Mouse (Mus musculus): ENCODE measurements around the gene Mindy1. TPM values are rescaled to one million over a fixed set of nuclear protein-coding genes. Genes with fewer than 3 reads are reported as not detected.

Gene Mindy1
- total RNA-seq, 1 experiment, result 48.8 TPM

DNA sequence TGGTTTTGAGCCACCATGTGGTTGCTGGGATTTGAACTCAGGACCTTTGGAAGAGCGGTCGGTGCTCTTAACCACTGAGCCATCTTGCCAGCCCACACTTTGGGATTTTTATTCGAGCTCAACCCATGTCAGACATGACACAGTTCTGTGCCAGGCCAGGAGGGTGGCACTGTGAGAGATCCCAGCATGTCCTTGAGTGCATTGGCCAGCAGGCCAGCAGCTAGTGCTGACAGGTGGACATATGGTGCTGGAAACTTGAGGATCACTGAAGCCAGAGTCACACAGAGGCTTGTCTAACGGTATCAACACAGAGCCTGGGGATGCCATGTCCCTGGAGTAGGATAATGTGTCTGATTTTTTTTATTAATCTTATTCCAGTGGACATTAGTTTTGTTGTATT, 8.3 kb downstream of the Mindy1 start:
- H3K4me3 ChIP-seq (ENCODE audit: insufficient read depth in 1 of 2, low read depth in 1 of 2, low read length in 2 of 2, poor library complexity in 1 of 2, severe bottlenecking in 1 of 2), result no peak overlapping the region; a peak in 1 of 4 replicates
- H3K4me1 ChIP-seq (ENCODE audit: control insufficient read depth in 2 of 2, insufficient read depth in 2 of 2, low read length in 2 of 2, poor library complexity in 1 of 2), result peaks cover 2 to 28% of the 10 kb centered on the region in 2 experiments; a peak in 2 of 4 replicates
- no peak overlapping the region for H3K9ac ChIP-seq (ENCODE audit: insufficient read depth, low read depth, low read length, poor library complexity, severe bottlenecking)
- in situ Hi-C loops (cut with MboI; ENCODE audit: low sequenced_read_pairs in 2 of 2, unreplicated experiment in 2 of 2), result no loop called here
- H3K27ac ChIP-seq (ENCODE audit: insufficient read depth, low read depth, low read length, poor library complexity, severe bottlenecking), result no peak overlapping the region; the same call in 1 of the 2 replicates
- peaks cover 28% of the 10 kb centered on the region for H3K36me3 ChIP-seq (ENCODE audit: control insufficient read depth, insufficient read depth, low read length, poor library complexity, severe bottlenecking)
- no peak for DNase-seq (ENCODE audit: low read depth, low spot score)
- no peak for TF ChIP-seq HCFC1 (IDR thresholded peaks at IDR 0.05; ENCODE audit: borderline replicate concordance, insufficient read depth, low read length)
- no peaks in the 10 kb centered on the region for H3K9me3 ChIP-seq (ENCODE audit: control insufficient read depth, insufficient read depth, low read depth, low read length)

DNA sequence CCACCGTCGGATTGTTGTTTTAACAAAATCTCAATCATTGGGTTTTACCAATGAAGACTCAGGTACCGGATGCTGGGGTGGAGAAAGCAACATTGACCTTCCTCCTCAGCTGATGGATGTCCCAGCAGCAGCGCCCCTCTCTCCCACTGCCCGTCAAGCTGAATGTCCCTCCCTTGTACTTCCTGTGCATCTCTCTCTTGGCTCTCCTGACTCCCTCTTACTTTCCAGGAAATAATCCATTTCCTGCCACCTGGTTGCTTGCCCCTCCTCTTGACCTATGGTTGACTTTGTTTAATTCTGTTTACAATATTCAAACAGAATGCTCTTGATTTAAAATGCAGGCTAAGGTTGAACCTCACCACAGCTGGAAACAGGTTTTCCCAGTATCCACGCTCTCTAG, 9.0 kb downstream of the Mindy1 start:
- Histone ChIP-seq H3K36me3 (ENCODE audit: control insufficient read depth, insufficient read depth, low read length, poor library complexity, severe bottlenecking) (peaks cover 34% of the 10 kb centered on the region), H3K4me1 (ENCODE audit: control insufficient read depth in 2 of 2, insufficient read depth in 2 of 2, low read length in 2 of 2, poor library complexity in 1 of 2) (peaks cover 2 to 33% of the 10 kb centered on the region in 2 experiments; a peak in 2 of 4 replicates), H3K9ac (ENCODE audit: insufficient read depth, low read depth, low read length, poor library complexity, severe bottlenecking) (peak overlapping the region; percentile 8; the same call in 1 of the 2 replicates), H3K9me3 (ENCODE audit: control insufficient read depth, insufficient read depth, low read depth, low read length) (no peaks in the 10 kb centered on the region), H3K4me3 (ENCODE audit: insufficient read depth in 1 of 2, low read depth in 1 of 2, low read length in 2 of 2, poor library complexity in 1 of 2, severe bottlenecking in 1 of 2) (peak overlapping the region in 1 of 2 experiments; percentile 20; a peak in 2 of 4 replicates), H3K27ac (ENCODE audit: insufficient read depth, low read depth, low read length, poor library complexity, severe bottlenecking) (peak overlapping the region; percentile 76)
- in situ Hi-C loops (cut with MboI; ENCODE audit: low sequenced_read_pairs in 2 of 2, unreplicated experiment in 2 of 2), result no loop called here
- TF ChIP-seq ZNF384 (IDR thresholded peaks at IDR 0.05; ENCODE audit: low read depth, low read length) (no peak), HCFC1 (IDR thresholded peaks at IDR 0.05; ENCODE audit: borderline replicate concordance, insufficient read depth, low read length) (no peak), ZC3H11A (IDR thresholded peaks at IDR 0.05; ENCODE audit: borderline replicate concordance, low read depth, low read length) (no peak), MAFK (IDR thresholded peaks at IDR 0.05; ENCODE audit: insufficient read depth, low read depth, low read length) (no peak), CHD2 (IDR thresholded peaks at IDR 0.05; ENCODE audit: low read depth, low read length) (no peak)
- DNase-seq (ENCODE audit: low read depth, low spot score), result no peak

DNA sequence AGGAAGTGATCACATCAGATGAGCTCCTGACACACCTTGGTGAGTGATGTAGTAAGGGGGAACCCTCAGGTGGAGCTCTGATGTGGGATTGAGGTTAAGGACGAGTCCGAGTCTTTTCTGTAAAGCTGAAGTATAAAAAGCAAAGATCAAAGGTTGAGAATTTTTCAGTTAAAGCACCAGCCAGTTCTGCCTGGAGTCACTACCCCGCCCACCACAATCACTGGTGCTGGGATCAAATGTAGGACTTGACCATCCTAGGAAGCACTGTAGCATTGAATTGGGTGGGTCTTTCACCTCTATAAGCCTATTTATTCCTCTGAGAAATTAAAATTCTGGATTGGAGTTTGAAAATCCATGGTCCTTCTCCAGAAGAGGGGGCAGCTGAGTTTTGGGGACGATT, 9.9 kb downstream of the Mindy1 start:
- Histone ChIP-seq H3K9ac (ENCODE audit: insufficient read depth, low read depth, low read length, poor library complexity, severe bottlenecking) (no peak overlapping the region), H3K9me3 (ENCODE audit: control insufficient read depth, insufficient read depth, low read depth, low read length) (no peaks in the 10 kb centered on the region), H3K4me3 (ENCODE audit: insufficient read depth in 1 of 2, low read depth in 1 of 2, low read length in 2 of 2, poor library complexity in 1 of 2, severe bottlenecking in 1 of 2) (no peak overlapping the region), H3K36me3 (ENCODE audit: control insufficient read depth, insufficient read depth, low read length, poor library complexity, severe bottlenecking) (peaks cover 41% of the 10 kb centered on the region), H3K27ac (ENCODE audit: insufficient read depth, low read depth, low read length, poor library complexity, severe bottlenecking) (0 out of 2 replicates have a peak overlapping the region, but pooled peaks have one; percentile 76), H3K4me1 (ENCODE audit: control insufficient read depth in 2 of 2, insufficient read depth in 2 of 2, low read length in 2 of 2, poor library complexity in 1 of 2) (peaks cover 2 to 38% of the 10 kb centered on the region in 2 experiments; a peak in 2 of 4 replicates)
- no peak for DNase-seq (ENCODE audit: low read depth, low spot score)
- in situ Hi-C loops (cut with MboI; ENCODE audit: low sequenced_read_pairs in 2 of 2, unreplicated experiment in 2 of 2), result no loop called here
- TF ChIP-seq CHD2 (IDR thresholded peaks at IDR 0.05; ENCODE audit: low read depth, low read length), result no peak
- TF ChIP-seq HCFC1 (IDR thresholded peaks at IDR 0.05; ENCODE audit: borderline replicate concordance, insufficient read depth, low read length), result no peak

DNA sequence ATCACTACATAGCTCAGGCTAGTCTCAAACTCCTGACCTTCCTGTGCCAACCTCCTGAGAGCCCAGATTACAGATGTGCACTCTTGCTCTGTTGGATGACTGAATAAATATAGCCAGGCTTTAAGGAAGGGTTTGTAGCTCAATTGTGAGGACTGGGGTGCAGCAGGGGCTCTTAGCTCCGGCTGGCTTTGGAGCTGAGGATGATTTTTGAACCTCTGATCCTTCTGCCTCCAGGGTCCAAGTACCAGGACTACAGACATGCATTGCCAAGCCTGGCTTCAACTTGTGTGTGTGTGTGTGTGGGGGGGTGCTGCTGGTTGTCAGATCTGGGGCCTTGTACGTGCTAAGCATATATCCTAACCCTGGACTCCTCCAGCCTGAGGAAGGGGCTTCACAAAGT, 11.8 kb downstream of the Mindy1 start:
- in situ Hi-C loops (cut with MboI; ENCODE audit: low sequenced_read_pairs in 2 of 2, unreplicated experiment in 2 of 2), result no loop called here
- H3K36me3 ChIP-seq (ENCODE audit: control insufficient read depth, insufficient read depth, low read length, poor library complexity, severe bottlenecking), result peaks cover 41% of the 10 kb centered on the region

DNA sequence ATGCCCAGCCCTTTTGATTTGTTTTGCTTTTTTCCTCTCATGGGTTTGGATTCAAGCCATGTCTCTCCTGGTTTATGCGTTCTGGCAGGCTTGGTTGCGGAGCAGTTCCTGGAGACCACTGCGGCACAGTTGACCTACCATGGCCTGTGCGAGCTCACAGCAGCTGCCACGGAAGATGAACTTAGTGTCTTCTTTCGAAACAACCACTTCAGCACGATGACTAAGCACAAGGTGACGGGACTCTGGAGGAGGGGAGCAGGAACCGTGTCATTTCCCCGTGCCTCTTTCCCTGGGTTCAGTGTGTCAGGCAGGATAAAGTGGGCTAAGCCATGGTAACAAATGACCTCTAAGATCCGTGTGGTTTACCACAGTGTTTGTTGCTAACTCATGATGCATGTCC, 12.4 kb downstream of the Mindy1 start:
- H3K9ac ChIP-seq (ENCODE audit: insufficient read depth, low read depth, low read length, poor library complexity, severe bottlenecking), result peak overlapping the region; percentile 41; the same call in 1 of the 2 replicates
- peak overlapping the region; percentile 12; the same call in 1 of the 2 replicates for H3K27ac ChIP-seq (ENCODE audit: insufficient read depth, low read depth, low read length, poor library complexity, severe bottlenecking)
- H3K4me1 ChIP-seq (ENCODE audit: control insufficient read depth in 2 of 2, insufficient read depth in 2 of 2, low read length in 2 of 2, poor library complexity in 1 of 2), result peaks cover 2 to 40% of the 10 kb centered on the region in 2 experiments; a peak in 2 of 4 replicates
- H3K36me3 ChIP-seq (ENCODE audit: control insufficient read depth, insufficient read depth, low read length, poor library complexity, severe bottlenecking), result peaks cover 36% of the 10 kb centered on the region
- in situ Hi-C loops (cut with MboI; ENCODE audit: low sequenced_read_pairs in 2 of 2, unreplicated experiment in 2 of 2), result no loop called here
- no peak for DNase-seq (ENCODE audit: low read depth, low spot score)
- H3K4me3 ChIP-seq (ENCODE audit: insufficient read depth in 1 of 2, low read depth in 1 of 2, low read length in 2 of 2, poor library complexity in 1 of 2, severe bottlenecking in 1 of 2), result no peak overlapping the region
- no peaks in the 10 kb centered on the region for H3K9me3 ChIP-seq (ENCODE audit: control insufficient read depth, insufficient read depth, low read depth, low read length)
- TF ChIP-seq MAFK (IDR thresholded peaks at IDR 0.05; ENCODE audit: insufficient read depth, low read depth, low read length) (no peak), CHD2 (IDR thresholded peaks at IDR 0.05; ENCODE audit: low read depth, low read length) (no peak), HCFC1 (IDR thresholded peaks at IDR 0.05; ENCODE audit: borderline replicate concordance, insufficient read depth, low read length) (no peak), ZC3H11A (IDR thresholded peaks at IDR 0.05; ENCODE audit: borderline replicate concordance, low read depth, low read length) (no peak), ZNF384 (IDR thresholded peaks at IDR 0.05; ENCODE audit: low read depth, low read length) (no peak)

More for the DNA sequence above, 11.8 kb downstream of the Mindy1 start:
- H3K27ac ChIP-seq (ENCODE audit: insufficient read depth, low read depth, low read length, poor library complexity, severe bottlenecking), result no peak overlapping the region
- no peak overlapping the region for H3K4me3 ChIP-seq (ENCODE audit: insufficient read depth in 1 of 2, low read depth in 1 of 2, low read length in 2 of 2, poor library complexity in 1 of 2, severe bottlenecking in 1 of 2)
- H3K9ac ChIP-seq (ENCODE audit: insufficient read depth, low read depth, low read length, poor library complexity, severe bottlenecking), result no peak overlapping the region
- H3K9me3 ChIP-seq (ENCODE audit: control insufficient read depth, insufficient read depth, low read depth, low read length), result no peaks in the 10 kb centered on the region
- peaks cover 2 to 40% of the 10 kb centered on the region in 2 experiments; a peak in 2 of 4 replicates for H3K4me1 ChIP-seq (ENCODE audit: control insufficient read depth in 2 of 2, insufficient read depth in 2 of 2, low read length in 2 of 2, poor library complexity in 1 of 2)
- no peak for DNase-seq (ENCODE audit: low read depth, low spot score)
- no peak for TF ChIP-seq MAFK (IDR thresholded peaks at IDR 0.05; ENCODE audit: insufficient read depth, low read depth, low read length)
- TF ChIP-seq ZC3H11A (IDR thresholded peaks at IDR 0.05; ENCODE audit: borderline replicate concordance, low read depth, low read length), result no peak
- no peak for TF ChIP-seq CHD2 (IDR thresholded peaks at IDR 0.05; ENCODE audit: low read depth, low read length)
- TF ChIP-seq HCFC1 (IDR thresholded peaks at IDR 0.05; ENCODE audit: borderline replicate concordance, insufficient read depth, low read length), result no peak

Data from ES-E14 (cell line).